Mouse (Mus musculus) B cell, adult 67 days (primary cell): ENCODE measurements around the gene Gm28827. TPM values are rescaled to one million over a fixed set of nuclear protein-coding genes. Genes with fewer than 3 reads are reported as not detected.

Experiments
- total RNA-seq, 2 experiments: library from RNA; stranded (reverse); gene quantifications; 4 replicates each; pipeline ENCODE4 v1.2.4; 2023

Gene Gm28827
- not detected for total RNA-seq

DNA sequence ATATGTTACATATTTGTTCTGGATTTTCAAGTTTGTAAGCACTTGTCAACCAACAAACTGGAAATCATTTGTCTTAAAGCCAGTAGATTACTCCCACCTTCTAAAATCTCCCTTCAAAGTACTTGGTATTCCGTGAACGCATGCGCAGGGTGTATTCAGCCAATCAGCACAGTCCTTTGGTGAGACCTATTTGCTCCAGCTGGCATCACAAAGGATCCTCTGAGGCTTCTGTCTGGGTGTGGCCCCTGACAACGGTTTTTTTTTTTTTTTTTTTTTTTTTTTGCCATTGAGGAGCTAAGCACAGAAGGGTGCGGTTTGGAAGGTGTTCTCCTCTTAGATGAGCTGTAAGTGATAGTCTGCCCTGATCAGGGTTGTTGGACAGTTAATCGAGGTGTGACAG lies at the start of gene Gm28827:
TSS of gene Gm28827 (plus strand) at position 301 of the 400 bp plus-strand sequence.

